Mouse (Mus musculus): ENCODE measurements around the gene Katnb1.
A peak's percentile ranks its signal among the peaks of the same experiment; 100 is the strongest.

Gene Katnb1

GRCm38 (mm10) chr8:95084744-95085431 lies 3.9 kb downstream of the Katnb1 start:
- no peak for DNase-seq (ENCODE audit: low spot score)

GRCm38 (mm10) chr8:95085432-95086141 lies 4.6 kb downstream of the Katnb1 start:
- DNase-seq (ENCODE audit: low spot score): no peak

- no peak for DNase-seq (ENCODE audit: low spot score)
Measured at GRCm38 (mm10) chr8:95093574-95093973, 12.6 kb downstream of the Katnb1 start.

- DNase-seq (ENCODE audit: low spot score): peak; percentile 74
Measured at GRCm38 (mm10) chr8:95099009-95099408, 18.0 kb downstream of the Katnb1 start.

GRCm38 (mm10) chr8:95101972-95102371 lies 21.0 kb downstream of the Katnb1 start:
- peak; percentile 12 for DNase-seq (ENCODE audit: low spot score)

GRCm38 (mm10) chr8:95107306-95107705 lies 26.3 kb downstream of the Katnb1 start:
- no peak for DNase-seq (ENCODE audit: low spot score)

- DNase-seq (ENCODE audit: low spot score): no peak
Measured at GRCm38 (mm10) chr8:95112594-95112993, 31.6 kb downstream of the Katnb1 start.

- DNase-seq (ENCODE audit: low spot score): no peak
Measured at GRCm38 (mm10) chr8:95113108-95113507, 32.1 kb downstream of the Katnb1 start.

GRCm38 (mm10) chr8:95113750-95114149 lies 32.8 kb downstream of the Katnb1 start:
- DNase-seq (ENCODE audit: low spot score): peak; percentile 75

- no peak for DNase-seq (ENCODE audit: low spot score)
Measured at GRCm38 (mm10) chr8:95123455-95123854, 42.5 kb downstream of the Katnb1 start.

GRCm38 (mm10) chr8:95126497-95126896 lies 45.5 kb downstream of the Katnb1 start:
- no peak for DNase-seq (ENCODE audit: low spot score)

GRCm38 (mm10) chr8:95127658-95128057 lies 46.7 kb downstream of the Katnb1 start:
- DNase-seq (ENCODE audit: low spot score): peak; percentile 22

- no peak for DNase-seq (ENCODE audit: low spot score)
Measured at GRCm38 (mm10) chr8:95128750-95129260, 47.8 kb downstream of the Katnb1 start.

GRCm38 (mm10) chr8:95130966-95131537 lies 50.1 kb downstream of the Katnb1 start:
- DNase-seq (ENCODE audit: low spot score): no peak

- DNase-seq (ENCODE audit: low spot score): no peak
Measured at GRCm38 (mm10) chr8:95131983-95132382, 51.0 kb downstream of the Katnb1 start.

GRCm38 (mm10) chr8:95134186-95134585 lies 53.2 kb downstream of the Katnb1 start:
- no peak for DNase-seq (ENCODE audit: low spot score)

GRCm38 (mm10) chr8:95135242-95135641 lies 54.3 kb downstream of the Katnb1 start:
- peak; percentile 20 for DNase-seq (ENCODE audit: low spot score)

- DNase-seq (ENCODE audit: low spot score): no peak
Measured at GRCm38 (mm10) chr8:95136218-95136617, 55.2 kb downstream of the Katnb1 start.

- DNase-seq (ENCODE audit: low spot score): peak; percentile 4
Measured at GRCm38 (mm10) chr8:95137201-95137600, 56.2 kb downstream of the Katnb1 start.

- peak; percentile 43 for DNase-seq (ENCODE audit: low spot score)
Measured at GRCm38 (mm10) chr8:95137641-95138098, 56.7 kb downstream of the Katnb1 start.

GRCm38 (mm10) chr8:95138341-95139050 lies 57.5 kb downstream of the Katnb1 start:
- no peak for DNase-seq (ENCODE audit: low spot score)

- DNase-seq (ENCODE audit: low spot score): no peak
Measured at GRCm38 (mm10) chr8:95139051-95139365, 58.0 kb downstream of the Katnb1 start.

All from retina, embryonic 14.5 days (tissue).